Mouse (Mus musculus) liver, embryonic 12.5 days (tissue): Measurements from ENCODE around the gene Gm14214. TPM values are rescaled to one million over a fixed set of nuclear protein-coding genes. Genes with fewer than 3 reads are reported as not detected.
A peak's percentile ranks its signal among the peaks of the same experiment; 100 is the strongest.

Source experiments
- ATAC-seq: fragments of 200-750 bp; cut with Nextera tagmentation; 2 replicates; pipeline ENCODE4 v1.8.0; 2017; ENCODE audit warnings: moderate number of reproducible peaks, mild to moderate bottlenecking, moderate library complexity
- H3K27ac ChIP-seq: fragments of 300-500 bp; sonication (generic); 2 replicates; pipeline ENCODE4 v1.5.1; 2016; ENCODE audit warnings: mild to moderate bottlenecking
- H3K27me3 ChIP-seq: fragments of 300-500 bp; sonication (generic); replicated peaks from 2 replicates; pipeline ENCODE4 v1.6.1; 2016; ENCODE audit warnings: mild to moderate bottlenecking, moderate library complexity
- H3K36me3 ChIP-seq: fragments of 300-500 bp; sonication (generic); 2 replicates; pipeline ENCODE4 v1.6.1; 2016; ENCODE audit warnings: mild to moderate bottlenecking, moderate library complexity
- H3K4me1 ChIP-seq: fragments of 300-500 bp; sonication (generic); 2 replicates; pipeline ENCODE4 v1.6.1; 2016
- H3K4me2 ChIP-seq: fragments of 300-500 bp; sonication (generic); 2 replicates; pipeline ENCODE4 v1.6.1; 2016; ENCODE audit warnings: mild to moderate bottlenecking, moderate library complexity
- H3K4me3 ChIP-seq: fragments of 300-500 bp; sonication (generic); 2 replicates; pipeline ENCODE4 v1.5.1; 2016; ENCODE audit warnings: mild to moderate bottlenecking, moderate library complexity
- H3K9ac ChIP-seq: fragments of 300-500 bp; sonication (generic); 2 replicates; pipeline ENCODE4 v1.6.1; 2016; ENCODE audit warnings: mild to moderate bottlenecking, moderate library complexity
- H3K9me3 ChIP-seq: fragments of 300-500 bp; sonication (generic); replicated peaks from 2 replicates; pipeline ENCODE4 v1.6.1; 2016; ENCODE audit warnings: mild to moderate bottlenecking, moderate library complexity
- WGBS: fragments of 180-500 bp; shearing (Covaris S2); methylation state at CpG from one replicate; pipeline ENCODE4 v1.1.7; 2016; ENCODE audit not compliant: insufficient replicate concordance; 5-methylcytosine and 5-hydroxymethylcytosine counted together
- polyA plus RNA-seq: library from polyadenylated mRNA; unstranded; fragments of >200 nt; fragmentation: Nextera tagmentation; extraction: Ambion mirVana; gene quantifications from 2 replicates; pipeline ENCODE4 v1.2.1, GENCODE M21; 2016

Gm14214 gene
- polyA plus RNA-seq, 1 experiment from 2014 or later, result not detected

DNA sequence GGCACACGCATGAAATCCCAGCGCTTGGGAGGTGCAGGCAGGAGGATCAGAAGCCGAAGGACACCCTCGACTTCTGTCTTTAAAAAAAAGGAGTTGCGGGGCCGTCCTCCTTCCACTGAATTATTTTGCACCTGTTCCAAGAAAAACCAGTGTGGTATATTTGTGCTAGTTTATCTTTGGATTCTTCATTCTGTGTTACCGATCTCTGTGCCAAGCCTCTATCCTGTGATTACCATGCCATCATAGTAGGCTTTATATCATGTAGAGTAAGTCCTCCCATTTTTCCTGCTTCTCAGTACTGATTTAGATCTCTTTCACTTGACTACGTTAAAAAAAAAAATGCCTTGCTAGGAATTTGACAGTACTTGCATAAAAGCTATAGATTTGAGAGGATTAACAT is 1.8 kb upstream of the Gm14214 start:
- H3K9ac ChIP-seq, result no peak overlapping the region
- H3K4me3 ChIP-seq, result no peak overlapping the region
- no peaks in the 10 kb centered on the region; the same call in 1 of the 2 replicates for H3K9me3 ChIP-seq
- H3K27ac ChIP-seq, result no peak overlapping the region
- no peaks in the 10 kb centered on the region for H3K36me3 ChIP-seq
- WGBS, result 74% methylated on average over 8 of the region's 8 CpGs
- no peak overlapping the region for H3K4me2 ChIP-seq
- ATAC-seq, result no peak
- H3K27me3 ChIP-seq, result no peaks in the 10 kb centered on the region
- peaks cover 19% of the 10 kb centered on the region for H3K4me1 ChIP-seq

GRCm38 (mm10) chr2:154767051-154767450 is 2.8 kb downstream of the Gm14214 start:
- no peaks in the 10 kb centered on the region for H3K27me3 ChIP-seq
- no peak for ATAC-seq
- H3K4me1 ChIP-seq, result peaks cover 59% of the 10 kb centered on the region
- no peaks in the 10 kb centered on the region for H3K36me3 ChIP-seq
- 48% methylated on average over 6 of the region's 6 CpGs for WGBS
- no peak overlapping the region for H3K4me2 ChIP-seq
- H3K9ac ChIP-seq, result no peak overlapping the region
- H3K9me3 ChIP-seq, result no peaks in the 10 kb centered on the region
- H3K27ac ChIP-seq, result peak overlapping the region; percentile 61
- H3K4me3 ChIP-seq, result no peak overlapping the region

DNA sequence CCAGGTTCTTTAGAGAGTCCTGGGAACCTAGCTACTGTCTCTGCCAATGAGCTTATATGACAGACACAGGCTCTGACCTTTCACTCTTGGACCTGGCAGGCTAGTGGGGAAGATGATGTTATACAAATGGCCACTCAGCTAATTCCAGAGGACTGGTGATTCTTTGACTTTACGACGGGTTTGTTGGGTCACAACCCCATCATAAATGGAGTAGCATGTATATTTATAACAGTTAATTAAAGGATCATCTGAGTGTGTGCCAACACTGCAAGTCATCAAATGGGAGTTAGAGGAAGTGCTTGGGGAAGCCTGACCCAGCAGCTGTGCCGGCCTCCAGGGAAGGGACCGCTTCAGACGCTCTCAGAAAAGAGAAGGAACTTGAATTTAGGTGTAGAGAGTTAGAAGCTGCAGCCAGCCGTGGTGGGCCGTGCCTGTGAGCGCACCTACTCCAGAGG is 4.2 kb downstream of the Gm14214 start:
- Histone ChIP-seq H3K9me3 (no peaks in the 10 kb centered on the region), H3K27me3 (no peaks in the 10 kb centered on the region), H3K36me3 (no peaks in the 10 kb centered on the region), H3K4me2 (peak overlapping the region; percentile 63), H3K27ac (peak overlapping the region; percentile 95), H3K4me1 (peaks cover 61% of the 10 kb centered on the region), H3K9ac (peak overlapping the region; percentile 49), H3K4me3 (no peak overlapping the region)
- WGBS, result 46% methylated on average over 8 of the region's 8 CpGs
- peak; percentile 46 for ATAC-seq

- H3K9me3 ChIP-seq, result no peaks in the 10 kb centered on the region
- peaks cover 61% of the 10 kb centered on the region for H3K4me1 ChIP-seq
- peak; percentile 97 for ATAC-seq
- H3K27me3 ChIP-seq, result no peaks in the 10 kb centered on the region
- peak overlapping the region; percentile 24 for H3K4me3 ChIP-seq
- H3K4me2 ChIP-seq, result peak overlapping the region; percentile 63
- peak overlapping the region; percentile 49 for H3K9ac ChIP-seq
- H3K36me3 ChIP-seq, result no peaks in the 10 kb centered on the region
- H3K27ac ChIP-seq, result peak overlapping the region; percentile 95
- 63% methylated on average over 9 of the region's 9 CpGs for WGBS
These were observed 4.9 kb downstream of the Gm14214 start for GRCm38 (mm10) chr2:154764828-154765497.

DNA sequence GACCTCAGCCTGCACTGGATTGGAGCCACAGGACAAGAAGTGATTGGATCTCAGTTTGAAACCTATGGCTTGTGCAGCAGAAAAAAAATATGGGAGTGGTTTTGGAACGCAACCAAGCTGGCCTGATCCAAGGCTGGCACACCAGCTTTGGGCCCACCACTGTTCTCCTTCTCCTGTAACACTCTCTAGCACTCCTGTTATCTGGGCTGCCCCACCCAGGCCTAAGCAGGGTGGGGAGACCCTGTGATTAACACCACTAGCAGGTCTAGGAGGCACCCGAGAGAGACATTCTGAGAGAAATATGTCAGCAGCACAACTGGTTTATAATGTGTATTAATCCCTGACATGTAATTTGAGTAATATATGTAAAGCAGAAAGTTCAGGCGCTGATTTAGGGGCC is 6.6 kb downstream of the Gm14214 start:
- H3K27ac ChIP-seq, result peak overlapping the region; percentile 95
- ATAC-seq, result peak; percentile 74

DNA sequence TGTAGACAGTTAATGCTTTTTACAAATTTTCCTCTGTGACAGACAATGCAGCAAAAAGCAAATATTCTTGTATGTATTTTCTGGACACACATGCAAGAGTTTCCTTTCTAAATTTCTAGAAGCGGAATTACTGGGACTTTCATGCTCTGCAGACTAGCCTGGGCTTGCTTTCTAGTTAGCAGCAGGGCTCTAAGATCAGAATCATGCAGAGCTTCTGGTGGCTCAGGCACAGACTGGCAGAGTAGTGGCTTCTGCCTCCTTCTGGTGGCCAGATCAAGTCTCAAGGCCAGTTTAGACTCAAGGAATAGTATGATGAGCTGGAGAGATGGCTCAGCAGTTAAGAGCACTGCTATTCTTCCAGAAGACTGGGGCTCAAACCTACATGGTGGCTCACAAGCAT is 11.4 kb downstream of the Gm14214 start:
- WGBS, result 68% methylated on average over 1 of the region's 1 CpGs
- H3K27ac ChIP-seq, result no peak overlapping the region
- H3K4me2 ChIP-seq, result no peak overlapping the region
- no peak overlapping the region for H3K4me3 ChIP-seq
- no peak for ATAC-seq
- H3K9ac ChIP-seq, result no peak overlapping the region
- H3K36me3 ChIP-seq, result no peaks in the 10 kb centered on the region
- no peaks in the 10 kb centered on the region for H3K9me3 ChIP-seq
- no peaks in the 10 kb centered on the region for H3K27me3 ChIP-seq
- peaks cover 24% of the 10 kb centered on the region for H3K4me1 ChIP-seq

More for the DNA sequence above, 6.6 kb downstream of the Gm14214 start:
- WGBS, result 45% methylated on average over 3 of the region's 3 CpGs
- peak overlapping the region; percentile 55 for H3K9ac ChIP-seq
- no peaks in the 10 kb centered on the region for H3K9me3 ChIP-seq
- peaks cover 58% of the 10 kb centered on the region for H3K4me1 ChIP-seq
- H3K4me2 ChIP-seq, result peak overlapping the region; percentile 60
- H3K36me3 ChIP-seq, result no peaks in the 10 kb centered on the region
- no peaks in the 10 kb centered on the region for H3K27me3 ChIP-seq
- 0 out of 2 replicates have a peak overlapping the region, but pooled peaks have one; percentile 2 for H3K4me3 ChIP-seq

- no peak for ATAC-seq
- Histone ChIP-seq H3K9ac (no peak overlapping the region), H3K9me3 (no peaks in the 10 kb centered on the region), H3K4me1 (peaks cover 16% of the 10 kb centered on the region), H3K36me3 (no peaks in the 10 kb centered on the region), H3K27ac (no peak overlapping the region), H3K4me2 (no peak overlapping the region), H3K4me3 (no peak overlapping the region), H3K27me3 (peaks cover 4% of the 10 kb centered on the region; the same call in 1 of the 2 replicates)
- 77% methylated on average over 5 of the region's 5 CpGs for WGBS
These were observed 12.1 kb downstream of the Gm14214 start for GRCm38 (mm10) chr2:154757691-154758090.

- Histone ChIP-seq H3K4me2 (no peak overlapping the region), H3K27ac (no peak overlapping the region), H3K4me1 (peaks cover 13% of the 10 kb centered on the region), H3K9ac (no peak overlapping the region), H3K36me3 (no peaks in the 10 kb centered on the region), H3K4me3 (no peak overlapping the region), H3K27me3 (peaks cover 8% of the 10 kb centered on the region; the same call in 1 of the 2 replicates), H3K9me3 (no peaks in the 10 kb centered on the region)
- ATAC-seq, result no peak
- WGBS, result 56% methylated on average over 6 of the region's 6 CpGs
These were observed 14.0 kb downstream of the Gm14214 start for GRCm38 (mm10) chr2:154755791-154756190.

DNA sequence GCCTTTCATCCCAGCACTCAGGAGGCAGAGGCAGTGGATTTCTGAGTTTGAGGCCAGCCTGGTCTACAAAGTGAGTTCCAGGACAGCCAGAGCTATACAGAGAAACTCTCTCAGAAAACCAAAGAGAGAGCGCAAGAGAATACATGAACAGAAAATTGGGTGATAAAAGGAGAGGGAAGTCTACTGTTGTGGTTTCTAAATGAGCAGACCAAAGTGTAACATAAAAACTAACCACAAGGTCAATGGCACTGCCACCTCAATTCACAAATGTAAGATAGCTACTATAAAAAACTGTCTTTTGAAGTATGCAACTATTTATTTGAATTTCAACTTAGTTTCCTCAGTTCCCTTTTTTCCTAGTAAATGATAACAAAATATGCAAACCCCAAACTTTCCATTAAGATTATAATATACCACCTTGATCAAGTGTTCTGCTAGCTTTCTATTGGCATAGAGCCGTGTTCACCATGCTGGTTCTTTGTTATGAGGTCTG is 15.7 kb downstream of the Gm14214 start:
- ATAC-seq, result no peak
- WGBS, result 64% methylated on average over 2 of the region's 2 CpGs
- H3K36me3 ChIP-seq, result no peaks in the 10 kb centered on the region
- H3K27me3 ChIP-seq, result peaks cover 8% of the 10 kb centered on the region; the same call in 1 of the 2 replicates
- no peak overlapping the region for H3K27ac ChIP-seq
- no peaks in the 10 kb centered on the region for H3K9me3 ChIP-seq
- H3K4me2 ChIP-seq, result no peak overlapping the region
- H3K4me1 ChIP-seq, result peaks cover 13% of the 10 kb centered on the region
- H3K4me3 ChIP-seq, result no peak overlapping the region
- no peak overlapping the region for H3K9ac ChIP-seq

- 59% methylated on average over 8 of the region's 8 CpGs for WGBS
- Histone ChIP-seq H3K4me2 (no peak overlapping the region), H3K9me3 (peaks cover 3% of the 10 kb centered on the region; the same call in 1 of the 2 replicates), H3K27ac (no peak overlapping the region), H3K27me3 (peaks cover 8% of the 10 kb centered on the region; the same call in 1 of the 2 replicates), H3K9ac (no peak overlapping the region), H3K36me3 (no peaks in the 10 kb centered on the region), H3K4me3 (no peak overlapping the region), H3K4me1 (peaks cover 13% of the 10 kb centered on the region)
- ATAC-seq, result no peak
These were observed 17.9 kb downstream of the Gm14214 start for GRCm38 (mm10) chr2:154751924-154752323.

DNA sequence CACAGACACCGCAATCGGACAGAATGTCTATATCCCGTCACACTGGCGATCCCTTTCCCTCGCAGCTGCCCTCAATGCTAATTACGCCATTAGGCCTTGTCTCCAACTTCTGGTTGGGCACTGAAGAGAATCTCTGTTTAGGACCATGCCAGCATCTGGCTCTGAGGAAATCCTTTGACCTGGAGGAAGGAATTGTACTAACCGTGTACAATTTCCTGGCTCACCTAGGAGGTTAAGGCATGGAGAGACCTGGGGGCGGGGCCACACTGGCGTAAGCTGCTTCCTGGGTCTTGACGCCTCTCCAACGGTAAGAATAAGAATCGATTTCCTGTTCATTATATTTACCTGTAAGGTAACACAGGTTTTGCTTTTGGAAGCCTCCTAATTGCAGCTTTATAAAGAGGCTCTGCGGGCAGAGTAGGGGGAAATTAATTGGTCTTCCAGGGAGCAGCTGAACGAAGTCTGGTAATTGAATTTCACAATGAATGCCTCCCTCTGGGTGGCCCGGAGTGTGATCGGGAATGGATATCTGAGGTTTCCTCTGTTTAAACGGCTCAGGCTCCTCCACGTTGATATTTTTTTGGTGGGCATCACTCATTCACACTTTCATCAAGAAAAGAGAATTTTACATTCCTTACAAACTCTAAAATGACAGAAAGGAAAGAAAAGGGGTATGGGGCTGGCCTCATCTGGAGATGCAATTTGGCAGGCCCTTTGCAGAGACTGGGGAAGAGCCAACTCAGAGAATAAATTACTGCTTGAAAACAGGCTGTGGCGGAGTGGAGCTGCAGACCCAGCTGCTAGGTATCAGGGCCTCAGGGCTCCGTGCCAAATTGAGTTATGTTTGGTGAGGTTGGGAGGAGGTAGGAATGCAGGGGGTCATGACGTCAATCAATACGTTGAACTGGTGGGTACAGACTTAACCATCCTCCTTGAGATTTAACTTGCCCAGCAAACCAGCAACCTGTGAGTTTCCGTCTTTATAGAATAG is 20.5 kb downstream of the Gm14214 start:
- 70% methylated on average over 23 of the region's 23 CpGs for WGBS
- no peak for ATAC-seq
- Histone ChIP-seq H3K4me2 (no peak overlapping the region), H3K36me3 (no peaks in the 10 kb centered on the region), H3K4me1 (peaks cover 6% of the 10 kb centered on the region; the same call in 1 of the 2 replicates), H3K4me3 (no peak overlapping the region), H3K27me3 (peaks cover 8% of the 10 kb centered on the region; the same call in 1 of the 2 replicates), H3K9ac (no peak overlapping the region), H3K27ac (no peak overlapping the region), H3K9me3 (peaks cover 3% of the 10 kb centered on the region; the same call in 1 of the 2 replicates)
